Mouse (Mus musculus): ENCODE results near the gene Adam11. TPM values are rescaled to one million over a fixed set of nuclear protein-coding genes. Genes with fewer than 3 reads are reported as not detected.

Adam11 gene
- polyA plus RNA-seq, 1 experiment from 2014 or later = 7.3 TPM

GRCm38 (mm10) chr11:102814881-102815280 lies 53.6 kb downstream of the Adam11 start:
- no peak overlapping the region for H3K4me3 ChIP-seq
- H3K27me3 ChIP-seq (replicated peaks) = no peaks in the 10 kb centered on the region
- no peak overlapping the region for H3K27ac ChIP-seq (replicated peaks)
- no peak overlapping the region for H3K9ac ChIP-seq
- no peak for ATAC-seq (ENCODE audit: extremely low read depth, insufficient number of reproducible peaks, low FRiP score, low TSS enrichment)
- H3K4me1 ChIP-seq = peaks cover 61% of the 10 kb centered on the region
- H3K4me2 ChIP-seq = peak overlapping the region; percentile 16; the same call in 1 of the 2 replicates
- H3K9me3 ChIP-seq = no peaks in the 10 kb centered on the region
- peaks cover 12% of the 10 kb centered on the region for H3K36me3 ChIP-seq

GRCm38 (mm10) chr11:102818121-102819020 lies 57.1 kb downstream of the Adam11 start:
- Histone ChIP-seq H3K4me1 (peaks cover 41% of the 10 kb centered on the region), H3K27ac (replicated peaks) (peak overlapping the region; percentile 99), H3K9me3 (no peaks in the 10 kb centered on the region), H3K36me3 (no peaks in the 10 kb centered on the region), H3K9ac (peak overlapping the region; percentile 95), H3K4me3 (peak overlapping the region; percentile 70), H3K27me3 (replicated peaks) (0 out of 2 replicates have a peak, but pooled peaks cover 3% of the 10 kb centered on the region), H3K4me2 (peak overlapping the region; percentile 86)
- WGBS = under 1% methylated on average over 57 of the region's 92 CpGs
- ATAC-seq (ENCODE audit: extremely low read depth, insufficient number of reproducible peaks, low FRiP score, low TSS enrichment) = peak; percentile 41; the same call in 1 of the 2 replicates

GRCm38 (mm10) chr11:102819021-102819782 lies 58.0 kb downstream of the Adam11 start, which contains the start of gene Gjc1:
Gjc1 (minus strand) TSS chr11:102819700.
- H3K9me3 ChIP-seq = no peaks in the 10 kb centered on the region
- H3K27me3 ChIP-seq (replicated peaks) = 0 out of 2 replicates have a peak, but pooled peaks cover 3% of the 10 kb centered on the region
- H3K9ac ChIP-seq = peak within 1 kb of the TSS; percentile 95
- ATAC-seq (ENCODE audit: extremely low read depth, insufficient number of reproducible peaks, low FRiP score, low TSS enrichment) = peak; percentile 75; the same call in 1 of the 2 replicates
- H3K4me2 ChIP-seq = peak within 1 kb of the TSS; percentile 86
- H3K4me3 ChIP-seq = peak within 1 kb of the TSS; percentile 70
- H3K36me3 ChIP-seq = no peaks in the 10 kb centered on the region
- peaks cover 32% of the 10 kb centered on the region for H3K4me1 ChIP-seq
- peak within 1 kb of the TSS; percentile 99 for H3K27ac ChIP-seq (replicated peaks)
- WGBS = under 1% methylated on average over 55 of the region's 97 CpGs

GRCm38 (mm10) chr11:102819783-102820385 lies 58.6 kb downstream of the Adam11 start:
- ATAC-seq (ENCODE audit: extremely low read depth, insufficient number of reproducible peaks, low FRiP score, low TSS enrichment) = no peak
- Histone ChIP-seq H3K27ac (replicated peaks) (peak overlapping the region; percentile 99), H3K27me3 (replicated peaks) (0 out of 2 replicates have a peak, but pooled peaks cover 3% of the 10 kb centered on the region), H3K4me1 (peaks cover 26% of the 10 kb centered on the region), H3K9me3 (no peaks in the 10 kb centered on the region), H3K4me2 (peak overlapping the region; percentile 86), H3K9ac (peak overlapping the region; percentile 95), H3K4me3 (peak overlapping the region; percentile 70), H3K36me3 (no peaks in the 10 kb centered on the region)
- 8% methylated on average over 14 of the region's 14 CpGs for WGBS

- Histone ChIP-seq H3K9ac (no peak overlapping the region), H3K27me3 (replicated peaks) (0 out of 2 replicates have a peak, but pooled peaks cover 3% of the 10 kb centered on the region), H3K9me3 (no peaks in the 10 kb centered on the region), H3K4me2 (no peak overlapping the region), H3K4me1 (peaks cover 21% of the 10 kb centered on the region), H3K4me3 (no peak overlapping the region), H3K36me3 (no peaks in the 10 kb centered on the region), H3K27ac (replicated peaks) (no peak overlapping the region)
- 31% methylated on average over 3 of the region's 3 CpGs for WGBS
- no peak for ATAC-seq (ENCODE audit: extremely low read depth, insufficient number of reproducible peaks, low FRiP score, low TSS enrichment)
Observed at GRCm38 (mm10) chr11:102820432-102820831, 59.2 kb downstream of the Adam11 start.

GRCm38 (mm10) chr11:102821231-102821630 lies 60.0 kb downstream of the Adam11 start:
- H3K27me3 ChIP-seq (replicated peaks) = 0 out of 2 replicates have a peak, but pooled peaks cover 3% of the 10 kb centered on the region
- ATAC-seq (ENCODE audit: extremely low read depth, insufficient number of reproducible peaks, low FRiP score, low TSS enrichment) = no peak
- no peak overlapping the region for H3K4me2 ChIP-seq
- WGBS = 47% methylated on average over 6 of the region's 6 CpGs
- H3K9me3 ChIP-seq = no peaks in the 10 kb centered on the region
- H3K36me3 ChIP-seq = no peaks in the 10 kb centered on the region
- H3K4me1 ChIP-seq = peaks cover 14% of the 10 kb centered on the region
- H3K9ac ChIP-seq = no peak overlapping the region
- no peak overlapping the region for H3K27ac ChIP-seq (replicated peaks)
- no peak overlapping the region for H3K4me3 ChIP-seq

GRCm38 (mm10) chr11:102826476-102826875 lies 65.2 kb downstream of the Adam11 start:
- Histone ChIP-seq H3K27me3 (replicated peaks) (no peaks in the 10 kb centered on the region), H3K4me3 (no peak overlapping the region), H3K9me3 (no peaks in the 10 kb centered on the region), H3K4me1 (peaks cover 17% of the 10 kb centered on the region; the same call in 1 of the 2 replicates), H3K9ac (no peak overlapping the region), H3K36me3 (no peaks in the 10 kb centered on the region), H3K27ac (replicated peaks) (no peak overlapping the region), H3K4me2 (no peak overlapping the region)
- no peak for ATAC-seq (ENCODE audit: extremely low read depth, insufficient number of reproducible peaks, low FRiP score, low TSS enrichment)
- 73% methylated on average over 2 of the region's 2 CpGs for WGBS

- Histone ChIP-seq H3K27me3 (replicated peaks) (no peaks in the 10 kb centered on the region), H3K4me3 (no peak overlapping the region), H3K36me3 (no peaks in the 10 kb centered on the region), H3K9me3 (no peaks in the 10 kb centered on the region), H3K4me2 (no peak overlapping the region), H3K27ac (replicated peaks) (no peak overlapping the region), H3K9ac (0 out of 2 replicates have a peak overlapping the region, but pooled peaks have one; percentile 2), H3K4me1 (peaks cover 17% of the 10 kb centered on the region; the same call in 1 of the 2 replicates)
- WGBS = 48% methylated on average over 4 of the region's 4 CpGs
- ATAC-seq (ENCODE audit: extremely low read depth, insufficient number of reproducible peaks, low FRiP score, low TSS enrichment) = no peak
Observed at GRCm38 (mm10) chr11:102827097-102827496, 65.9 kb downstream of the Adam11 start.

Other genes starting within 250 kb of the Adam11 start
- 36.1 and 39.0 TPM in 2 replicates for gene Gpatch8, start 205.0 kb upstream of the Adam11 start, polyA plus RNA-seq (2015; fragmentation: Nextera tagmentation; extraction: Ambion mirVana)
- gene Gm11627, start 182.0 kb upstream of the Adam11 start, polyA plus RNA-seq (2015; fragmentation: Nextera tagmentation; extraction: Ambion mirVana) = 10.5 and 13.8 TPM in 2 replicates
- 19.1 and 22.0 TPM in 2 replicates for gene Fzd2, start 157.0 kb upstream of the Adam11 start, polyA plus RNA-seq (2015; fragmentation: Nextera tagmentation; extraction: Ambion mirVana)
- 1.2 and 1.5 TPM in 2 replicates for gene Meioc, start 97.7 kb upstream of the Adam11 start, polyA plus RNA-seq (2015; fragmentation: Nextera tagmentation; extraction: Ambion mirVana)
- gene Ccdc43, start 63.7 kb upstream of the Adam11 start, polyA plus RNA-seq (2015; fragmentation: Nextera tagmentation; extraction: Ambion mirVana) = 31.9 and 36.1 TPM in 2 replicates
- gene Gjc1, start 58.3 kb downstream of the Adam11 start, polyA plus RNA-seq (2015; fragmentation: Nextera tagmentation; extraction: Ambion mirVana) = 46.5 and 50.3 TPM in 2 replicates
- gene Higd1b, start 74.4 kb downstream of the Adam11 start, polyA plus RNA-seq (2015; fragmentation: Nextera tagmentation; extraction: Ambion mirVana) = not detected in 2 replicates
- 119 and 125 TPM in 2 replicates for gene Eftud2, start 119.5 kb downstream of the Adam11 start, polyA plus RNA-seq (2015; fragmentation: Nextera tagmentation; extraction: Ambion mirVana)
- 0.71 and 0.88 TPM in 2 replicates for gene Ccdc103, start 119.8 kb downstream of the Adam11 start, polyA plus RNA-seq (2015; fragmentation: Nextera tagmentation; extraction: Ambion mirVana)
- not detected in 2 replicates for gene Fam187a, start 123.7 kb downstream of the Adam11 start, polyA plus RNA-seq (2015; fragmentation: Nextera tagmentation; extraction: Ambion mirVana)
- 0.19 and 0.38 TPM in 2 replicates for gene Gfap, start 139.5 kb downstream of the Adam11 start, polyA plus RNA-seq (2015; fragmentation: Nextera tagmentation; extraction: Ambion mirVana)
- gene Kif18b, start 163.7 kb downstream of the Adam11 start, polyA plus RNA-seq (2015; fragmentation: Nextera tagmentation; extraction: Ambion mirVana) = 7.0 and 7.3 TPM in 2 replicates
- 0.71 and 0.74 TPM in 2 replicates for gene C1ql1, start 185.2 kb downstream of the Adam11 start, polyA plus RNA-seq (2015; fragmentation: Nextera tagmentation; extraction: Ambion mirVana)

Measured in heart, embryonic 13.5 days (tissue).